Mouse (Mus musculus): ENCODE measurements around the gene Dhrs3.

Dhrs3 gene

GRCm38 (mm10) chr4:144892133-144892936 is at the start of gene Dhrs3:
Dhrs3 (plus strand) TSS chr4:144892827.
- DNase-seq: peak; percentile 48

- no peak for DNase-seq
These were observed 30.7 kb upstream of the Dhrs3 start for GRCm38 (mm10) chr4:144861756-144862505.

DNA sequence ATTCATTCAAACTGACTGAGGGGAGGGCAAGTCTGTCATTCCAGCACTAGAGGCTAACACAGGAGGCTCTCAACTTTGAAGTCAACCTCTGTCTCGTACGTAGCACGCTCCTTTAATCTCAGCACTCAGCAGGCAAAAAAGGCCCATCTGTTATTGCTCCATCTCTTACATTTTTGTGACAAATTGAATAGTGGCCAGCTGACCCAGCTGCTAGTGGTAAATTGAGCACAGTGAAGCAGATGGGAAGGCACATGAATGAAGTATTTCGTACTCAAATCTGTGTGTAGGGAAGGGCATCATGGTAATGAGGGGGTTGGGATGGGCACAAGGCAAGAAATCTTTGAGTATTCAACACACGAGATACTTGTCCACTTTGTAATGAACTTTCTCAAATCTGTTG is 24.7 kb upstream of the Dhrs3 start:
- DNase-seq: no peak

DNA sequence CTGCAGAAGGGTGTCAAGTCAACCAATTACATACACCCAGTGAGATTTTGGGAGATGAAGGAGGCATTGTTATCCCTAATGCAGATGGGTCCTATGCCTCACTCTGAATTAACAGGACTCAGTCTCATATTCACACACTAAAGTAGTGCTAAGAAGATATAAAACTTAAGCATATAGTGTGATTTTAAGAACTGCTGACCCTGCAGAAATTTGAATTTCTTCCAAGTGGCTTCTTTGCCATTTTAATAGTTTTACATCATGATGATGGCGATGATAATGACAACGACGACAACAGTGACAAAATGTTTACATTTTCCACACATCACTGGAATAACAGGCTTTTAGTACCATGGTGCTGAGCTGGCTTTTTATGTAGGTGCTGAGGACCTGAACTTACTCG is 24.0 kb upstream of the Dhrs3 start:
- no peak for DNase-seq

DNA sequence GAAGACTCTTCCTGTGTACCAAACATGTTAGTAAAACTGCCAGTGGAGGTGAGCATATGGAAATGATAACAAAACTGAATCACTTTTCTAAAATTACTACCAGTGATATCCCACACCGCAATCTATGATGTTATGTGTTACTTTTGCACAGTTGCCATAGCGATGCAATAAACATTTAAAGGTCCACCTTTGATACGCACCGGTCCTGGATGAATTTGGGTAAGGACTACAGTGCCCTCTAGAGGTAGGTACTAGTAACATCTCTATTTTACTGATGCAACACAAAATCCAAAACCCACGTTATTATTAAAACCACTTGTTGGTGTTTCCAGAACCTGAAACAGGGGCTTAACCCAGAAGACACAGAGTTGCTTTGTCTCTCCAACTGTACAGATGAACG is 19.7 kb upstream of the Dhrs3 start:
- DNase-seq: no peak

- no peak for DNase-seq
These were observed 17.0 kb upstream of the Dhrs3 start for GRCm38 (mm10) chr4:144875576-144876093.

GRCm38 (mm10) chr4:144879549-144879948 is 13.1 kb upstream of the Dhrs3 start:
- no peak for DNase-seq

- DNase-seq: no peak
These were observed 11.3 kb upstream of the Dhrs3 start for GRCm38 (mm10) chr4:144881376-144881775.

GRCm38 (mm10) chr4:144882881-144883331 is 9.7 kb upstream of the Dhrs3 start:
- DNase-seq: no peak

GRCm38 (mm10) chr4:144886460-144886859 is 6.2 kb upstream of the Dhrs3 start:
- no peak for DNase-seq

- DNase-seq: no peak
These were observed 3.9 kb upstream of the Dhrs3 start for GRCm38 (mm10) chr4:144888750-144889149.

DNA sequence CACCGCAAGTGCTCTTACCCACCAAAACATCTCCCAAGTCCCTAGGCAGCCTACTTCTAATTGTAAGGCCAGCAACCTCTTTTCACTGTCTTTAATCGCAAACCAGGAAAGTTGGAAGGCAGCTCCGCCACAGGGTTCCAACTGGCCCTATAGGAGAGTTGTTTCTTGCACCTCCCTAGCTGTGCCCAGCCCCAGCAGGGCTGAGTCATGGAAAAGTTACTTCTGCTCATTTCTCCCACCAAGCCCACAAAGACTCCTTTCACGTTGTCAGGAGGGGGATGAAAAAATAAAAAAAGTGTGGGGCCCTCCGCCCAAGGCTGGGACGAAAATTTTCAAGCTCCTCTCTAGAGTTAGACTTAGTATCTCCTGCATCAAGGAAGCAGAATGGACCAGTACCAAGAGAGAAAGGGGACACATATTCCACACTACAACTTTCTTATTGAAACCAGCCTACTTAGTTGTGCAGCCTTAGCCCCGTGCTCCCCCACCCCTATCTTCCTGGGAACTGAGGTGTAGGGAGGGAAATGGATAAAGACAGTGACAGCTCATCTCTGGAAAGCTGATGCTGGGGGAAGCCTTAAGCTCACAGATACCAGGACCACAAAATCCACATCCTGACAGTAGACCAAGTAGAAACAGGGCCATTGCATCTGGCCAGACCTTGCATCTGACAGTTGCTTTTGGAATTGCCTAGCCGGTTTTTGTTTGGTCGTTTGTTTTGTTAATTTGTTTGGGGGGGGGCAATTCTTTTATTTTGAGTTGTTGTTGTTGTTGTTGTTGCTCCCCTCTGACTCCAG is 2.9 kb upstream of the Dhrs3 start:
- DNase-seq: no peak

DNA sequence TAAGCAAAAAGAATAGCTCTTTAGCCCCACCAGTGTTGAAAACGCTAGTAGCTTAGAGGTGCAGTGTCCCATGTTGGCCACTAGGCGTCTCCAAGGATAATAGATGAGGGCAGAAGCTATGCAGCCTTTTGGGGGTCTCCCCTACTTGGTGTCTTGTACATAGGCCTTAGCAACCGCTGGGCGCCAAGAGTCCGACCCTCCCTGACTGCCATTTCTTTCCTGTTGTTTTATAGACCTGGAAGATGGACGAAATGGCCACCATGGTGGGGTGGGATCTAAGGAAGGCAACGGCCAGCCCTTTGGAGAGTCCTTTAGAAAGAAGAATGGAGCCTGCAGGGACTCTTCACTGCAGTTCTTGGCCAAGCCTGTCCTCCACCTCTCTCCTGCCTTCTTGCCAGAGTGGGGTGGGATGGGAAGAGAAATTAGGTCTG is 1.9 kb upstream of the Dhrs3 start:
- DNase-seq: no peak

DNA sequence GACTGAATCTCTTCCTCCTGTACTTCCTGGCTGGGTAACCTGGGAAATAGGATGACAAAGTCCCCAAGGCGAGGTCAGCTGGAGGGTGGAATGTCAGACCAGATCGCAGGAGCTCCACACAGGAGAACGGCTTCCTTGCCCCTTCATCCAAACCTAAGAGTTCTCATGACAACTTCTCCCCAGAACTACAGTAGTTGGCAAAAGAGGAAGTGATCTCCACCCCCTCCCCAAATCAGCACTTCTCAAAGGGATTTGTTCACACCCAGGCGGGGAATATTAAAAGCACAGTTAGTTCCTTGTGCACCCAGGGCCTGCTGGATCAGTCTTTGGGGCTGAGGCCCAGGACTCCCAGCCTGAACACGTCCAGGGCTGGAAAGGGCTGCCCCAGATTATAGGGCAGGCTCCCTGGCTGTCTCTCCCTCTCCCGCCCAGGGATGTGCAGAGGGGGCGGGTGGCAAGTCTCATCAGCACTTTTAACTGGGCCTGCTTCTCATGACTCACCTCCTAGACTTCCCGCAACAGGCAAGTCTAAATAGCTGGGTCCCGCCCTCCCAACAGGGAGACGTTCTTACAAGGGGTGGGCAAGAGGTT is 1.4 kb upstream of the Dhrs3 start:
- DNase-seq: no peak

DNA sequence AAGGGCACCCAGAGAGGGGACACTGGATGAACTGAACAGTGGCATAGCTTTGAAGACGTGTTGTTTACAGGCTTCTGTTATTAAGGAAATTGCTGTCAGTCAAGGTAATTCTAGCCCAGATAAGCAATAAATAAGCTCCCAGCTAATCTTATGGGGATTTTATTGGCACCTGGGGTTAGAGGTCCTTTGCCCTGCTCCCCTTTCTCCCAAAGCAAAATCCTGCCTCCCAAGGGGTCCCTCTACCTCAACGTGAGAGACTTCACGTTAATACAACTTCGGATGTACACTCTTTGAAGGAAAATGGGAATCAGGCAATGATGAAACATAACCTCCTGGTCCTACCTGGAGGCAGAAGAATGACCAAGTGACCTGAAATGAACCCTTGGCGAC is 889 bp upstream of the Dhrs3 start:
- DNase-seq: no peak

GRCm38 (mm10) chr4:144892937-144893272 is 278 bp downstream of the Dhrs3 start:
- DNase-seq: no peak

- DNase-seq: no peak
These were observed 1.2 kb downstream of the Dhrs3 start for GRCm38 (mm10) chr4:144893561-144894486.

- no peak for DNase-seq
These were observed 2.0 kb downstream of the Dhrs3 start for GRCm38 (mm10) chr4:144894487-144895210.

- no peak for DNase-seq
These were observed 2.6 kb downstream of the Dhrs3 start for GRCm38 (mm10) chr4:144895211-144895590.

- DNase-seq: no peak
These were observed 3.7 kb downstream of the Dhrs3 start for GRCm38 (mm10) chr4:144896321-144896720.

- DNase-seq: no peak
These were observed 5.5 kb downstream of the Dhrs3 start for GRCm38 (mm10) chr4:144898036-144898649.
